Mouse (Mus musculus) hindbrain, embryonic 14.5 days (tissue): ENCODE measurements around the gene Thumpd3. TPM values are rescaled to one million over a fixed set of nuclear protein-coding genes. Genes with fewer than 3 reads are reported as not detected.

Experiments
- ATAC-seq: fragments of 200-750 bp; cut with Nextera tagmentation; 2 replicates; pipeline ENCODE4 v1.8.0; 2017; ENCODE audit warnings: moderate number of reproducible peaks, mild to moderate bottlenecking, moderate TSS enrichment, moderate library complexity; ENCODE audit not compliant: low FRiP score
- DNase-seq: peaks from one replicate; pipeline ENCODE4 v3.0.0-alpha.2; 2015; ENCODE audit warnings: low spot score
- H3K27ac ChIP-seq: fragments of 300-500 bp; sonication (generic); 2 replicates; pipeline ENCODE4 v1.5.1; 2014; ENCODE audit warnings: mild to moderate bottlenecking, moderate library complexity
- H3K27me3 ChIP-seq: fragments of 300-500 bp; sonication (generic); 2 replicates; pipeline ENCODE4 v1.6.1; 2014; ENCODE audit warnings: mild to moderate bottlenecking, low read length, mixed read lengths; ENCODE audit not compliant: control insufficient read depth, insufficient read depth
- H3K36me3 ChIP-seq: fragments of 300-500 bp; sonication (generic); replicated peaks from 2 replicates; pipeline ENCODE4 v1.6.1; 2014; ENCODE audit not compliant: control insufficient read depth, insufficient read depth
- H3K4me1 ChIP-seq: fragments of 300-500 bp; sonication (generic); replicated peaks from 2 replicates; pipeline ENCODE4 v1.6.1; 2014; ENCODE audit warnings: antibody characterized with exemption, low read length, mixed read lengths; ENCODE audit not compliant: control insufficient read depth, insufficient read depth
- H3K4me2 ChIP-seq: fragments of 300-500 bp; sonication (generic); replicated peaks from 2 replicates; pipeline ENCODE4 v1.6.1; 2014; ENCODE audit warnings: mild to moderate bottlenecking, moderate library complexity
- H3K4me3 ChIP-seq: fragments of 300-500 bp; sonication (generic); replicated peaks from 2 replicates; pipeline ENCODE4 v1.5.1; 2014; ENCODE audit warnings: mild to moderate bottlenecking, low read length
- H3K9ac ChIP-seq: fragments of 300-500 bp; sonication (generic); 2 replicates; pipeline ENCODE4 v1.6.1; 2014
- H3K9me3 ChIP-seq: fragments of 300-500 bp; sonication (generic); 2 replicates; pipeline ENCODE4 v1.6.1; 2016; ENCODE audit warnings: low read length; ENCODE audit not compliant: control insufficient read depth
- WGBS: fragments of 180-500 bp; shearing (Covaris S2); extraction: QIAGEN DNeasy Blood & Tissue Kit; methylation state at CpG from one replicate; pipeline ENCODE4 v1.1.7; 2014; 5-methylcytosine and 5-hydroxymethylcytosine counted together
- polyA plus RNA-seq: library from polyadenylated mRNA; unstranded; fragments of >200 nt; fragmentation: Nextera tagmentation; extraction: Ambion mirVana; gene quantifications from 2 replicates; pipeline ENCODE4 v1.2.1, GENCODE M21; 2014

Thumpd3 gene
- polyA plus RNA-seq, 1 experiment from 2014 or later = 45.5 TPM

GRCm38 (mm10) chr6:113084590-113084989 is 38.6 kb downstream of the Thumpd3 start:
- Histone ChIP-seq H3K36me3 (no peaks in the 10 kb centered on the region), H3K4me3 (no peak overlapping the region), H3K4me1 (peaks cover 39% of the 10 kb centered on the region), H3K9ac (no peak overlapping the region), H3K27ac (no peak overlapping the region), H3K27me3 (no peaks in the 10 kb centered on the region), H3K4me2 (no peak overlapping the region), H3K9me3 (no peaks in the 10 kb centered on the region)
- ATAC-seq (no peak), DNase-seq (no peak)
- WGBS = 69% methylated on average over 4 of the region's 4 CpGs

GRCm38 (mm10) chr6:113093206-113093605 is 47.2 kb downstream of the Thumpd3 start:
- DNase-seq (no peak), ATAC-seq (no peak)
- H3K4me2 ChIP-seq = no peak overlapping the region
- no peak overlapping the region for H3K4me3 ChIP-seq
- 91% methylated on average over 3 of the region's 3 CpGs for WGBS
- H3K36me3 ChIP-seq = no peaks in the 10 kb centered on the region
- H3K27me3 ChIP-seq = no peaks in the 10 kb centered on the region
- H3K9me3 ChIP-seq = no peaks in the 10 kb centered on the region
- H3K4me1 ChIP-seq = no peaks in the 10 kb centered on the region
- no peak overlapping the region for H3K27ac ChIP-seq
- H3K9ac ChIP-seq = no peak overlapping the region

GRCm38 (mm10) chr6:113095547-113095946 is 49.5 kb downstream of the Thumpd3 start:
- H3K4me2 ChIP-seq = no peak overlapping the region
- no peaks in the 10 kb centered on the region for H3K36me3 ChIP-seq
- H3K9me3 ChIP-seq = no peaks in the 10 kb centered on the region
- no peaks in the 10 kb centered on the region for H3K27me3 ChIP-seq
- H3K27ac ChIP-seq = no peak overlapping the region
- DNase-seq (no peak), ATAC-seq (no peak)
- 94% methylated on average over 1 of the region's 1 CpGs for WGBS
- H3K4me3 ChIP-seq = no peak overlapping the region
- peaks cover 7% of the 10 kb centered on the region; the same call in 1 of the 2 replicates for H3K4me1 ChIP-seq
- H3K9ac ChIP-seq = no peak overlapping the region

- H3K4me3 ChIP-seq = no peak overlapping the region
- no peak overlapping the region for H3K4me2 ChIP-seq
- no peak for ATAC-seq
- H3K9ac ChIP-seq = no peak overlapping the region
- H3K27me3 ChIP-seq = no peaks in the 10 kb centered on the region
- peaks cover 9% of the 10 kb centered on the region; the same call in 1 of the 2 replicates for H3K4me1 ChIP-seq
- H3K27ac ChIP-seq = no peak overlapping the region
- no peak for DNase-seq
- no peaks in the 10 kb centered on the region for H3K36me3 ChIP-seq
- no peaks in the 10 kb centered on the region for H3K9me3 ChIP-seq
- WGBS = 90% methylated on average over 5 of the region's 5 CpGs
These were observed 51.6 kb downstream of the Thumpd3 start for GRCm38 (mm10) chr6:113097662-113098061.

- peak overlapping the region; percentile 82 for H3K27ac ChIP-seq
- 37% methylated on average over 5 of the region's 5 CpGs for WGBS
- peak; percentile 82; the same call in 1 of the 2 replicates for ATAC-seq
- H3K4me2 ChIP-seq = peak overlapping the region; percentile 17; the same call in 1 of the 2 replicates
- H3K4me3 ChIP-seq = no peak overlapping the region
- peaks cover 9% of the 10 kb centered on the region; the same call in 1 of the 2 replicates for H3K4me1 ChIP-seq
- H3K9ac ChIP-seq = peak overlapping the region; percentile 35; the same call in 1 of the 2 replicates
- peak; percentile 77 for DNase-seq
- H3K9me3 ChIP-seq = no peaks in the 10 kb centered on the region
- no peaks in the 10 kb centered on the region for H3K27me3 ChIP-seq
- no peaks in the 10 kb centered on the region for H3K36me3 ChIP-seq
These were observed 53.7 kb downstream of the Thumpd3 start for GRCm38 (mm10) chr6:113099640-113100289.

GRCm38 (mm10) chr6:113102541-113102940 is 56.5 kb downstream of the Thumpd3 start:
- Histone ChIP-seq H3K9me3 (no peaks in the 10 kb centered on the region), H3K4me3 (no peak overlapping the region), H3K27me3 (no peaks in the 10 kb centered on the region), H3K9ac (no peak overlapping the region), H3K4me2 (no peak overlapping the region), H3K4me1 (peaks cover 9% of the 10 kb centered on the region; the same call in 1 of the 2 replicates), H3K36me3 (peaks cover 9% of the 10 kb centered on the region; the same call in 1 of the 2 replicates), H3K27ac (no peak overlapping the region)
- ATAC-seq (no peak), DNase-seq (no peak)
- WGBS = 78% methylated on average over 4 of the region's 4 CpGs

- Histone ChIP-seq H3K4me3 (no peak overlapping the region), H3K4me2 (no peak overlapping the region), H3K27ac (no peak overlapping the region)
These were observed 57.7 kb downstream of the Thumpd3 start for GRCm38 (mm10) chr6:113103765-113104164.

GRCm38 (mm10) chr6:113109378-113109777 is 63.4 kb downstream of the Thumpd3 start:
- peaks cover 61% of the 10 kb centered on the region for H3K36me3 ChIP-seq
- DNase-seq = no peak
- no peaks in the 10 kb centered on the region for H3K27me3 ChIP-seq
- H3K4me2 ChIP-seq = no peak overlapping the region
- ATAC-seq = no peak
- no peak overlapping the region for H3K27ac ChIP-seq
- no peaks in the 10 kb centered on the region for H3K9me3 ChIP-seq
- H3K4me3 ChIP-seq = no peak overlapping the region
- WGBS = 91% methylated on average over 3 of the region's 3 CpGs
- H3K4me1 ChIP-seq = no peaks in the 10 kb centered on the region
- no peak overlapping the region for H3K9ac ChIP-seq

More at GRCm38 (mm10) chr6:113103765-113104164, 57.7 kb downstream of the Thumpd3 start:
- H3K9me3 ChIP-seq = no peaks in the 10 kb centered on the region
- no peaks in the 10 kb centered on the region for H3K27me3 ChIP-seq
- peaks cover 9% of the 10 kb centered on the region; the same call in 1 of the 2 replicates for H3K36me3 ChIP-seq
- H3K9ac ChIP-seq = no peak overlapping the region
- ATAC-seq (no peak), DNase-seq (peak; percentile 45)
- peaks cover 9% of the 10 kb centered on the region; the same call in 1 of the 2 replicates for H3K4me1 ChIP-seq

- no peak overlapping the region for H3K9ac ChIP-seq
- H3K9me3 ChIP-seq = no peaks in the 10 kb centered on the region
- 91% methylated on average over 7 of the region's 7 CpGs for WGBS
- no peak for ATAC-seq
- no peak overlapping the region for H3K27ac ChIP-seq
- H3K4me3 ChIP-seq = no peak overlapping the region
- H3K27me3 ChIP-seq = no peaks in the 10 kb centered on the region
- no peak for DNase-seq
- peaks cover 67% of the 10 kb centered on the region for H3K36me3 ChIP-seq
- H3K4me2 ChIP-seq = no peak overlapping the region
- no peaks in the 10 kb centered on the region for H3K4me1 ChIP-seq
These were observed 63.9 kb downstream of the Thumpd3 start for GRCm38 (mm10) chr6:113109956-113110355.
